Mouse (Mus musculus) hindbrain, embryonic 13.5 days (tissue): ENCODE results near the gene Gm13277. TPM values are rescaled to one million over a fixed set of nuclear protein-coding genes. Genes with fewer than 3 reads are reported as not detected.
"Not testable (repeated sequence)": the region's sequence is repeated elsewhere in the genome, so short reads cannot be mapped to it uniquely, and the experiment has no call there.

Source experiments
- ATAC-seq: fragments of 200-750 bp; cut with Nextera tagmentation; 2 replicates; pipeline ENCODE4 v1.8.0; 2017; ENCODE audit warnings: moderate TSS enrichment; ENCODE audit not compliant: low FRiP score
- H3K27ac ChIP-seq: fragments of 300-500 bp; sonication (generic); 2 replicates; pipeline ENCODE4 v1.5.1; 2015; ENCODE audit warnings: inconsistent platforms, mild to moderate bottlenecking, moderate library complexity
- H3K27me3 ChIP-seq: fragments of 300-500 bp; sonication (generic); 2 replicates; pipeline ENCODE4 v1.6.1; 2015; ENCODE audit warnings: mild to moderate bottlenecking, inconsistent platforms
- H3K36me3 ChIP-seq: fragments of 300-500 bp; sonication (generic); 2 replicates; pipeline ENCODE4 v1.6.1; 2015; ENCODE audit warnings: mild to moderate bottlenecking, inconsistent platforms
- H3K4me1 ChIP-seq: fragments of 300-500 bp; sonication (generic); replicated peaks from 2 replicates; pipeline ENCODE4 v1.6.1; 2015; ENCODE audit warnings: inconsistent platforms
- H3K4me2 ChIP-seq: fragments of 300-500 bp; sonication (generic); 2 replicates; pipeline ENCODE4 v1.6.1; 2015; ENCODE audit warnings: inconsistent platforms, mild to moderate bottlenecking, moderate library complexity
- H3K4me3 ChIP-seq: fragments of 300-500 bp; sonication (generic); 2 replicates; pipeline ENCODE4 v1.5.1; 2015; ENCODE audit warnings: mild to moderate bottlenecking, inconsistent platforms
- H3K9ac ChIP-seq: fragments of 300-500 bp; sonication (generic); 2 replicates; pipeline ENCODE4 v1.6.1; 2015; ENCODE audit warnings: mild to moderate bottlenecking, inconsistent platforms
- H3K9me3 ChIP-seq: fragments of 300-500 bp; sonication (generic); 2 replicates; pipeline ENCODE4 v1.6.1; 2016; ENCODE audit warnings: inconsistent platforms
- WGBS: fragments of 180-500 bp; shearing (Covaris S2); methylation state at CpG from one replicate; pipeline ENCODE4 v1.1.7; 2015; 5-methylcytosine and 5-hydroxymethylcytosine counted together
- polyA plus RNA-seq: library from polyadenylated mRNA; unstranded; fragments of >200 nt; fragmentation: Nextera tagmentation; extraction: Ambion mirVana; gene quantifications from 2 replicates; pipeline ENCODE4 v1.2.1, GENCODE M21; 2015

Gene Gm13277
- polyA plus RNA-seq, 1 experiment from 2014 or later, result not detected

DNA sequence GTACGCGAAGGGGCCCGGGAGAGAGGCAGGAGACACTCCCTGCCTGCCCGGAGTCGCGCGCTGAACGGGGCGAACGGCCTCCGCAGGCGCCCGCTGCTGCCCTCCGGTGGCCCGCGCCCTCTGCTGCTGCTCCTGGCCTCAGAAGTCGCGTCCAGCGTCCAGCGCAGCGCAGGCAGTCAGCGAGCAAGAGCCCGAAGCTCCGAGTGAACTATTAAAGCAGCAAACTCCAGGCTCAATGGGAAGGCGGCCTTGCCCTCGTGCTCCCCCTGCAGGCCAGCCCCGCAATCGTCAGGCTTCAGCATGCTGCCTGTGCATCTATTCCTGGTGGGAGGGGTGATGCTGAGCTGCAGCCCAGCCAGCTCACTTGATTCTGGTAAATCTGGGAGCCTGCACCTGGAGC, 8.7 kb downstream of the Gm13277 start, which contains the start of gene Gm13279:
TSS of gene Gm13279 (plus strand) at position 301 of the 400 bp plus-strand sequence.
- H3K36me3 ChIP-seq, H3K4me3 ChIP-seq, H3K27me3 ChIP-seq, H3K4me2 ChIP-seq, H3K4me1 ChIP-seq, ATAC-seq, H3K27ac ChIP-seq, H3K9ac ChIP-seq, H3K9me3 ChIP-seq: not testable (repeated sequence)
- WGBS, result no CpG with 5 or more reads among the region's 28 CpGs

DNA sequence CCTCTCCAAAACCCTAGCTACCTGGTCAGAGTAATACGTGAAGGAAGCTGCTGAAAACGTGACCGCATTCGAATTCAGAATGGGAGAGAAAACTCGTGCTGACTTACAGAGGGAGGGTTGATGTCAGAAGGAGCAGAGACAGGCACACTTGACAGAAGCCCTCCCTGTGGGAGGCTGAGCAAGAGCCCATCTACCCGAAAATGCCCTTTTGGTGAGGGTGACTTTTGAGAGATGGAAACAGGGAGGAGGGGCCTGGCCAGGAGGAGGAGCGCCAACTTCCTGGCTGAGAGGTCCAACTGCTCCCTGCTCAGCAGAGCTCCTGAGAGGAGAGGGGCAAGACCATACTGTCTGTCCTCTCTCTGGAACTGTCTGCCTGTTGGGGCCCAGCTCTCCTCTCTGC, 10.9 kb downstream of the Gm13277 start, which contains the start of gene Gm13285:
TSS of gene Gm13285 (plus strand) at position 301 of the 400 bp plus-strand sequence.
- H3K4me3 ChIP-seq, H3K36me3 ChIP-seq, H3K4me1 ChIP-seq, ATAC-seq, H3K27me3 ChIP-seq, H3K9me3 ChIP-seq, H3K4me2 ChIP-seq, H3K27ac ChIP-seq, H3K9ac ChIP-seq: not testable (repeated sequence)
- 24% methylated on average over 5 of the region's 7 CpGs for WGBS

DNA sequence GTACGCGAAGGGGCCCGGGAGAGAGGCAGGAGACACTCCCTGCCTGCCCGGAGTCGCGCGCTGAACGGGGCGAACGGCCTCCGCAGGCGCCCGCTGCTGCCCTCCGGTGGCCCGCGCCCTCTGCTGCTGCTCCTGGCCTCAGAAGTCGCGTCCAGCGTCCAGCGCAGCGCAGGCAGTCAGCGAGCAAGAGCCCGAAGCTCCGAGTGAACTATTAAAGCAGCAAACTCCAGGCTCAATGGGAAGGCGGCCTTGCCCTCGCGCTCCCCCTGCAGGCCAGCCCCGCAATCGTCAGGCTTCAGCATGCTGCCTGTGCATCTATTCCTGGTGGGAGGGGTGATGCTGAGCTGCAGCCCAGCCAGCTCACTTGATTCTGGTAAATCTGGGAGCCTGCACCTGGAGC, 14.5 kb downstream of the Gm13277 start, which contains the start of gene Gm13287:
TSS of gene Gm13287 (plus strand) at position 301 of the 400 bp plus-strand sequence.
- ATAC-seq, H3K36me3 ChIP-seq, H3K4me2 ChIP-seq: not testable (repeated sequence)

DNA sequence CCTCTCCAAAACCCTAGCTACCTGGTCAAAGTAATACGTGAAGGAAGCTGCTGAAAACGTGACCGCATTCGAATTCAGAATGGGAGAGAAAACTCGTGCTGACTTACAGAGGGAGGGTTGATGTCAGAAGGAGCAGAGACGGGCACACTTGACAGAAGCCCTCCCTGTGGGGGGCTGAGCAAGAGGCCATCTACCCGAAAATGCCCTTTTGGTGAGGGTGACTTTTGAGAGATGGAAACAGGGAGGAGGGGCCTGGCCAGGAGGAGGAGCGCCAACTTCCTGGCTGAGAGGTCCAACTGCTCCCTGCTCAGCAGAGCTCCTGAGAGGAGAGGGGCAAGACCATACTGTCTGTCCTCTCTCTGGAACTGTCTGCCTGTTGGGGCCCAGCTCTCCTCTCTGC, 16.8 kb downstream of the Gm13277 start, which contains the start of gene Gm13288:
TSS of gene Gm13288 (plus strand) at position 301 of the 400 bp plus-strand sequence.
- Histone ChIP-seq H3K4me3 (peak within 1 kb of the TSS; percentile 22; the same call in 1 of the 2 replicates), H3K4me2 (peak within 1 kb of the TSS; percentile 48)
- H3K27ac ChIP-seq, H3K4me1 ChIP-seq, H3K9me3 ChIP-seq, H3K27me3 ChIP-seq, ATAC-seq, H3K36me3 ChIP-seq, H3K9ac ChIP-seq: not testable (repeated sequence)
- no CpG with 5 or more reads among the region's 8 CpGs for WGBS

More for the DNA sequence above, 14.5 kb downstream of the Gm13277 start, which contains the start of gene Gm13287:
- H3K4me1 ChIP-seq, H3K4me3 ChIP-seq, H3K27me3 ChIP-seq, H3K9ac ChIP-seq, H3K27ac ChIP-seq, H3K9me3 ChIP-seq: not testable (repeated sequence)
- no CpG with 5 or more reads among the region's 29 CpGs for WGBS

DNA sequence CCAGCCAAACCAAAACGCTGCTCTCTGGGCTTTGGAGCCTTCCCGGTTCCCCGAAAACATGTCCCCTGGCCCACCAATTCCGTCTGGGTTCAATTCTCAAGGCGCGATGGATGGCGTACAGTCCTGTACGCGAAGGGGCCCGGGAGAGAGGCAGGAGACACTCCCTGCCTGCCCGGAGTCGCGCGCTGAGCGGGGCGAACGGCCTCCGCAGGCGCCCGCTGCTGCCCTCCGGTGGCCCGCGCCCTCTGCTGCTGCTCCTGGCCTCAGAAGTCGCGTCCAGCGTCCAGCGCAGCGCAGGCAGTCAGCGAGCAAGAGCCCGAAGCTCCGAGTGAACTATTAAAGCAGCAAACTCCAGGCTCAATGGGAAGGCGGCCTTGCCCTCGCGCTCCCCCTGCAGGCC, 17.3 kb downstream of the Gm13277 start:
- not testable (repeated sequence) for H3K4me1 ChIP-seq, H3K36me3 ChIP-seq, H3K27me3 ChIP-seq, H3K27ac ChIP-seq, ATAC-seq, H3K9me3 ChIP-seq, H3K9ac ChIP-seq
- peak overlapping the region; percentile 22; the same call in 1 of the 2 replicates for H3K4me3 ChIP-seq
- peak overlapping the region; percentile 48 for H3K4me2 ChIP-seq
- WGBS, result 2% methylated on average over 12 of the region's 34 CpGs

DNA sequence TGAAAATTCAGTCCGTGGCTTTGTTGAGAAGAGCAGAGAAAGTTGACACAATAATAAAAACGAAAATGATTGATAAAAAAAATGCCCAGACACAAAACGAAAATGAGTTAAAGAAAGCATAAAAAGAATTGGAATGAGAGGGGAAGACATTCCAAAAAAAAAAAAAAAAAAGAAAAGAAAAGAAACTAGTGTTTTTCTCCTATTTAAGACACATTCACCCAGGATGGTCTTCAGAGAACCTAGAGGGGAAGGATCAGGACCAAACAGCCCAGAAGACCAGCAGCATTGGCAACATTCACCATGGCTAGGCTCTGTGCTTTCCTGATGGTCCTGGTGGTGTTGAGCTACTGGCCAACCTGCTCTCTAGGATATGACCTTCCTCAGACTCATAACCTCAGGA, 27.5 kb downstream of the Gm13277 start, which contains the start of gene Ifna7:
TSS of gene Ifna7 (plus strand) at position 301 of the 400 bp plus-strand sequence.
- WGBS, result 74% methylated on average over 3 of the region's 3 CpGs
- no peaks in the 10 kb centered on the region for H3K27me3 ChIP-seq
- H3K4me3 ChIP-seq, result no peak within 1 kb of the TSS
- no peaks in the 10 kb centered on the region for H3K36me3 ChIP-seq
- no peaks in the 10 kb centered on the region for H3K9me3 ChIP-seq
- H3K4me1 ChIP-seq, result no peaks in the 10 kb centered on the region
- no peak within 1 kb of the TSS for H3K9ac ChIP-seq
- no peak within 1 kb of the TSS for H3K4me2 ChIP-seq
- H3K27ac ChIP-seq, result no peak within 1 kb of the TSS
- ATAC-seq, result no peak

DNA sequence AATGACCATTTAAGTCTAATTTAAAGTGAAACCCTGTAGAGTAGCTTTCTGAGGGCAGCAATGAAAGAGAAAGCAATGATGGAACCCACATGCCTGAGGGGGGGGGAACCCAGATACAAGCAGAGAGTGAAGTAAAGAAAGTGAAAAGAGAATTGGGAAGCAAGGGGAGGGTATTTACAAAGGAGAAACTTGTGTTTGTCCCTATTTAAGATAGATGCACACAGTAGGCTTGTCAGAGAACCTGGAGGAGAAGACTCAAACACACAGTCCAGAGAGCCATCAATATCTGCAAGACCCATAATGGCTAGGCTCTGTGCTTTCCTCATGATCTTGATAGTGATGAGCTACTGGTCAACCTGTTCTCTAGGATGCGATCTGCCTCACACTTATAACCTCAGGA, 31.2 kb downstream of the Gm13277 start, which contains the start of gene Ifna11:
TSS of gene Ifna11 (plus strand) at position 301 of the 400 bp plus-strand sequence.
- H3K27me3 ChIP-seq, result no peaks in the 10 kb centered on the region
- H3K4me2 ChIP-seq, result no peak within 1 kb of the TSS
- no peaks in the 10 kb centered on the region for H3K36me3 ChIP-seq
- no peak for ATAC-seq
- no peak within 1 kb of the TSS for H3K9ac ChIP-seq
- no peak within 1 kb of the TSS for H3K27ac ChIP-seq
- WGBS, result 97% methylated on average over 1 of the region's 1 CpGs
- H3K4me3 ChIP-seq, result no peak within 1 kb of the TSS
- no peaks in the 10 kb centered on the region for H3K4me1 ChIP-seq
- no peaks in the 10 kb centered on the region for H3K9me3 ChIP-seq

DNA sequence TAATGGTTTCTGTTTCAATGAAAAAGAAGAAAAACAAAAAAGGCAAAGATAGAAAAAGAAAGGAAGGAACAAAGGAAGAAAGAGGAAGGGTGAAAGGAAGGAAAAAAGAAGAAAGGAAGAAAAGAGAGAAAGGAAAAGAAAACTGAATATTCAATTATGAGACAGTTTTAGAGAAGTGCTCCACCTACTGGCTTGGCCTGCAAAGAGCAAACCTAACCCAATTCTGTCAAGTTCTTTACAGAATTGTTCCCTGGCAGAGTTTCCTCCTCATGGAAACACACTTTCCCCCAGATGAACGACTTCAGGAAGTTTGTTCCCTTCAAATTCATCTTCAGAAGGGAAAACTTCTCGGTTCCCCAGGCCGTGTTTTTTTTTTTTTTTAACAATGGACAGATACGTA, 34.6 kb downstream of the Gm13277 start:
- H3K9me3 ChIP-seq, result no peaks in the 10 kb centered on the region
- H3K4me3 ChIP-seq, result no peak overlapping the region
- no peaks in the 10 kb centered on the region for H3K36me3 ChIP-seq
- no peak overlapping the region for H3K4me2 ChIP-seq
- no peak overlapping the region for H3K27ac ChIP-seq
- H3K9ac ChIP-seq, result no peak overlapping the region
- H3K27me3 ChIP-seq, result no peaks in the 10 kb centered on the region
- no peak for ATAC-seq
- 26% methylated on average over 4 of the region's 4 CpGs for WGBS
- H3K4me1 ChIP-seq, result no peaks in the 10 kb centered on the region

DNA sequence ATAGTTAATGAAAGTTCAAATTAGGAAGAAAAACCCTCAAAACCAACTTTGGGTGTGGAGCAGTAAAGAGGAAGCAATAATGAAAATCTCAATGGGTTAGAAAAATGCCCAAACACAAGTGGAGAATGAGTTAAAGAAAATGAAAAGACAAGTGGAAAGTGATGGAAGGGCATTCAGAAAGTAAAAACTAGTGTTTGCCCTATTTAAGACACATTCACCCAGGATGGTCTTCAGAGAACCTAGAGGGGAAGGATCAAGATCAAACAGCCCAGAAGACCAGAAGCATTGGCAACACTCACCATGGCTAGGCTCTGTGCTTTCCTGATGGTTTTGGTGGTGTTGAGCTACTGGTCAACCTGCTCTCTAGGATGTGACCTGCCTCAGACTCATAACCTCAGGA, 38.7 kb downstream of the Gm13277 start, which contains the start of gene Ifna6:
TSS of gene Ifna6 (plus strand) at position 301 of the 400 bp plus-strand sequence.
- not testable (repeated sequence) for ATAC-seq, H3K9me3 ChIP-seq, H3K4me3 ChIP-seq, H3K9ac ChIP-seq, H3K27ac ChIP-seq, H3K4me1 ChIP-seq, H3K4me2 ChIP-seq, H3K36me3 ChIP-seq, H3K27me3 ChIP-seq

DNA sequence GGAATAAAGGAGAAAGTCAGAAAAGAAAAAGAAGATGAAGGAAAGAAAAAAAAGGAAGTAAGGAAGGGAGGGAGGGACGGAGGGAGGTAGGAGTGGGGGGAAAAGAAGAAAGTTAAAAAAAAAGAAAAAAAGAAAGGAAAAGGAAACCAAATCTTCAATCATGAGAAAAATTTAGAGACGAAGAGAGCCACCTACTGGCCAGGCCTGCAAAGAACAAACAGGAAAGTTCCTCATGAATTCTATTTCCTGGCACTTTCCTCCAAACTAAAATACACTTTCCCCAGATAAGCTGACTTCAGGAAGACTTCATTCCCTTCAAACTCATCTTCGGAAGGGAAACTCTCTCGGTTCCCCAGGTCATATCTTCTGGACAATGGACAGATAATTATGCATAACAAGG, 42.1 kb downstream of the Gm13277 start:
- WGBS, result 23% methylated on average over 4 of the region's 4 CpGs

DNA sequence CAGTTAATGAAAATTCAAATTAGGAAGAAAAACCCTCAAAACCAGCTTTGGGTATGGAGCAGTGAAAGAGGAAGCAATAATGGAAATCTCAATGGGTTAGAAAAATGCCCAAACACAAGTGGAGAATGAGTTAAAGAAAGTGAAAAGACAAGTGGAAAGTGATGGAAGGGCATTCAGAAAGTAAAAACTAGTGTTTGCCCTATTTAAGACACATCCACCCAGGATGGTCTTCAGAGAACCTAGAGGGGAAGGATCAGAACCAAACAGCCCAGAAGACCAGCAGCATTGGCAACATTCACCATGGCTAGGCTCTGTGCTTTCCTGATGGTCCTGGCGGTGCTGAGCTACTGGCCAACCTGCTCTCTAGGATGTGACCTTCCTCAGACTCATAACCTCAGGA, 46.8 kb downstream of the Gm13277 start, which contains the start of gene Ifna5:
TSS of gene Ifna5 (plus strand) at position 301 of the 400 bp plus-strand sequence.
- not testable (repeated sequence) for H3K27ac ChIP-seq, H3K36me3 ChIP-seq, H3K9me3 ChIP-seq, H3K4me3 ChIP-seq, H3K4me2 ChIP-seq, H3K27me3 ChIP-seq, H3K4me1 ChIP-seq, H3K9ac ChIP-seq, ATAC-seq
- 88% methylated on average over 1 of the region's 1 CpGs for whole genome bisulfite sequencing

More for the DNA sequence above, 42.1 kb downstream of the Gm13277 start:
- H3K27me3 ChIP-seq, result no peaks in the 10 kb centered on the region
- H3K27ac ChIP-seq, result no peak overlapping the region
- no peak overlapping the region for H3K9ac ChIP-seq
- no peak overlapping the region for H3K4me2 ChIP-seq
- H3K4me1 ChIP-seq, result no peaks in the 10 kb centered on the region
- H3K9me3 ChIP-seq, result no peaks in the 10 kb centered on the region
- H3K4me3 ChIP-seq, result no peak overlapping the region
- no peak for ATAC-seq
- H3K36me3 ChIP-seq, result no peaks in the 10 kb centered on the region
